Mouse (Mus musculus): ENCODE measurements around the gene Obscn. TPM values are rescaled to one million over a fixed set of nuclear protein-coding genes. Genes with fewer than 3 reads are reported as not detected.
A peak's percentile ranks its signal among the peaks of the same experiment; 100 is the strongest.

The Obscn gene
- polyA plus RNA-seq, 1 experiment from 2014 or later, result 0.37 TPM

- H3K36me3 ChIP-seq (ENCODE audit: control insufficient read depth, insufficient read depth, low read length), result peaks cover 30% of the 10 kb centered on the region
- H3K27ac ChIP-seq (replicated peaks; ENCODE audit: low read depth, low read length), result no peak overlapping the region
- no peaks in the 10 kb centered on the region for H3K4me1 ChIP-seq (ENCODE audit: control insufficient read depth, insufficient read depth, low read length)
- no peaks in the 10 kb centered on the region for H3K9me3 ChIP-seq (ENCODE audit: control insufficient read depth, low read length)
- no peak overlapping the region for H3K9ac ChIP-seq (replicated peaks; ENCODE audit: low read length)
- no peak overlapping the region for H3K4me3 ChIP-seq (replicated peaks; ENCODE audit: low read depth, low read length)
- H3K27me3 ChIP-seq (ENCODE audit: control insufficient read depth, insufficient read depth, low read length), result no peaks in the 10 kb centered on the region
- WGBS, result 93% methylated on average over 7 of the region's 7 CpGs
- no peak overlapping the region for H3K4me2 ChIP-seq (ENCODE audit: low read length)
- DNase-seq, result no peak
- no peak for ATAC-seq (ENCODE audit: low FRiP score, low TSS enrichment)
These were observed 18.0 kb upstream of the Obscn start for GRCm38 (mm10) chr11:59154220-59154619.

GRCm38 (mm10) chr11:59151729-59152128, 15.5 kb upstream of the Obscn start:
- WGBS, result 32% methylated on average over 3 of the region's 3 CpGs
- H3K9me3 ChIP-seq (ENCODE audit: control insufficient read depth, low read length), result no peaks in the 10 kb centered on the region
- no peak for ATAC-seq (ENCODE audit: low FRiP score, low TSS enrichment)

GRCm38 (mm10) chr11:59149302-59149701, 13.1 kb upstream of the Obscn start:
- Histone ChIP-seq H3K9ac (replicated peaks; ENCODE audit: low read length) (no peak overlapping the region), H3K27ac (replicated peaks; ENCODE audit: low read depth, low read length) (no peak overlapping the region), H3K4me3 (replicated peaks; ENCODE audit: low read depth, low read length) (no peak overlapping the region), H3K9me3 (ENCODE audit: control insufficient read depth, low read length) (no peaks in the 10 kb centered on the region), H3K36me3 (ENCODE audit: control insufficient read depth, insufficient read depth, low read length) (no peaks in the 10 kb centered on the region), H3K4me2 (ENCODE audit: low read length) (no peak overlapping the region), H3K4me1 (ENCODE audit: control insufficient read depth, insufficient read depth, low read length) (no peaks in the 10 kb centered on the region), H3K27me3 (ENCODE audit: control insufficient read depth, insufficient read depth, low read length) (no peaks in the 10 kb centered on the region)
- ATAC-seq (ENCODE audit: low FRiP score, low TSS enrichment) (no peak), DNase-seq (no peak)
- WGBS, result 65% methylated on average over 3 of the region's 3 CpGs

More at GRCm38 (mm10) chr11:59151729-59152128, 15.5 kb upstream of the Obscn start:
- Histone ChIP-seq H3K4me1 (ENCODE audit: control insufficient read depth, insufficient read depth, low read length) (no peaks in the 10 kb centered on the region), H3K36me3 (ENCODE audit: control insufficient read depth, insufficient read depth, low read length) (peaks cover 13% of the 10 kb centered on the region), H3K9ac (replicated peaks; ENCODE audit: low read length) (no peak overlapping the region), H3K4me2 (ENCODE audit: low read length) (no peak overlapping the region), H3K27me3 (ENCODE audit: control insufficient read depth, insufficient read depth, low read length) (no peaks in the 10 kb centered on the region), H3K4me3 (replicated peaks; ENCODE audit: low read depth, low read length) (no peak overlapping the region), H3K27ac (replicated peaks; ENCODE audit: low read depth, low read length) (no peak overlapping the region)
- peak; percentile 3 for DNase-seq

- Histone ChIP-seq H3K36me3 (ENCODE audit: control insufficient read depth, insufficient read depth, low read length) (no peaks in the 10 kb centered on the region), H3K27me3 (ENCODE audit: control insufficient read depth, insufficient read depth, low read length) (no peaks in the 10 kb centered on the region), H3K4me1 (ENCODE audit: control insufficient read depth, insufficient read depth, low read length) (no peaks in the 10 kb centered on the region), H3K4me3 (replicated peaks; ENCODE audit: low read depth, low read length) (no peak overlapping the region), H3K9me3 (ENCODE audit: control insufficient read depth, low read length) (no peaks in the 10 kb centered on the region), H3K4me2 (ENCODE audit: low read length) (no peak overlapping the region), H3K9ac (replicated peaks; ENCODE audit: low read length) (no peak overlapping the region), H3K27ac (replicated peaks; ENCODE audit: low read depth, low read length) (no peak overlapping the region)
- ATAC-seq (ENCODE audit: low FRiP score, low TSS enrichment) (no peak), DNase-seq (no peak)
- WGBS, result 77% methylated on average over 5 of the region's 5 CpGs
These were observed 6.8 kb upstream of the Obscn start for GRCm38 (mm10) chr11:59142962-59143361.

- ATAC-seq (ENCODE audit: low FRiP score, low TSS enrichment), result no peak
- peak overlapping the region; percentile 15; the same call in 1 of the 2 replicates for H3K4me2 ChIP-seq (ENCODE audit: low read length)
These were observed 5.7 kb upstream of the Obscn start for GRCm38 (mm10) chr11:59141772-59142370.

GRCm38 (mm10) chr11:59138537-59139486, 2.6 kb upstream of the Obscn start:
- Histone ChIP-seq H3K9ac (replicated peaks; ENCODE audit: low read length) (no peak overlapping the region), H3K9me3 (ENCODE audit: control insufficient read depth, low read length) (no peaks in the 10 kb centered on the region), H3K4me3 (replicated peaks; ENCODE audit: low read depth, low read length) (no peak overlapping the region), H3K27ac (replicated peaks; ENCODE audit: low read depth, low read length) (no peak overlapping the region), H3K4me1 (ENCODE audit: control insufficient read depth, insufficient read depth, low read length) (no peaks in the 10 kb centered on the region), H3K36me3 (ENCODE audit: control insufficient read depth, insufficient read depth, low read length) (no peaks in the 10 kb centered on the region), H3K27me3 (ENCODE audit: control insufficient read depth, insufficient read depth, low read length) (peaks cover 39% of the 10 kb centered on the region), H3K4me2 (ENCODE audit: low read length) (no peak overlapping the region)
- 71% methylated on average over 19 of the region's 19 CpGs for WGBS
- DNase-seq, result no peak
- no peak for ATAC-seq (ENCODE audit: low FRiP score, low TSS enrichment)

More at GRCm38 (mm10) chr11:59141772-59142370, 5.7 kb upstream of the Obscn start:
- Histone ChIP-seq H3K27ac (replicated peaks; ENCODE audit: low read depth, low read length) (no peak overlapping the region), H3K9ac (replicated peaks; ENCODE audit: low read length) (no peak overlapping the region), H3K9me3 (ENCODE audit: control insufficient read depth, low read length) (no peaks in the 10 kb centered on the region), H3K27me3 (ENCODE audit: control insufficient read depth, insufficient read depth, low read length) (peaks cover 10% of the 10 kb centered on the region), H3K4me3 (replicated peaks; ENCODE audit: low read depth, low read length) (no peak overlapping the region), H3K4me1 (ENCODE audit: control insufficient read depth, insufficient read depth, low read length) (no peaks in the 10 kb centered on the region), H3K36me3 (ENCODE audit: control insufficient read depth, insufficient read depth, low read length) (no peaks in the 10 kb centered on the region)
- WGBS, result 11% methylated on average over 14 of the region's 14 CpGs
- peak; percentile 17 for DNase-seq

- Histone ChIP-seq H3K4me2 (ENCODE audit: low read length) (no peak overlapping the region), H3K4me1 (ENCODE audit: control insufficient read depth, insufficient read depth, low read length) (no peaks in the 10 kb centered on the region), H3K9ac (replicated peaks; ENCODE audit: low read length) (no peak overlapping the region), H3K27me3 (ENCODE audit: control insufficient read depth, insufficient read depth, low read length) (peaks cover 48% of the 10 kb centered on the region), H3K27ac (replicated peaks; ENCODE audit: low read depth, low read length) (no peak overlapping the region), H3K36me3 (ENCODE audit: control insufficient read depth, insufficient read depth, low read length) (no peaks in the 10 kb centered on the region), H3K9me3 (ENCODE audit: control insufficient read depth, low read length) (no peaks in the 10 kb centered on the region), H3K4me3 (replicated peaks; ENCODE audit: low read depth, low read length) (no peak overlapping the region)
- 59% methylated on average over 12 of the region's 12 CpGs for WGBS
- DNase-seq (no peak), ATAC-seq (ENCODE audit: low FRiP score, low TSS enrichment) (no peak)
These were observed 948 bp upstream of the Obscn start for GRCm38 (mm10) chr11:59136994-59137706.

- Histone ChIP-seq H3K4me2 (ENCODE audit: low read length) (peak overlapping the region; percentile 50), H3K36me3 (ENCODE audit: control insufficient read depth, insufficient read depth, low read length) (no peaks in the 10 kb centered on the region), H3K27ac (replicated peaks; ENCODE audit: low read depth, low read length) (no peak overlapping the region), H3K9ac (replicated peaks; ENCODE audit: low read length) (no peak overlapping the region; the same call in 1 of the 2 replicates), H3K27me3 (ENCODE audit: control insufficient read depth, insufficient read depth, low read length) (peaks cover 48% of the 10 kb centered on the region), H3K4me3 (replicated peaks; ENCODE audit: low read depth, low read length) (peak overlapping the region; percentile 30), H3K4me1 (ENCODE audit: control insufficient read depth, insufficient read depth, low read length) (no peaks in the 10 kb centered on the region), H3K9me3 (ENCODE audit: control insufficient read depth, low read length) (no peaks in the 10 kb centered on the region)
- DNase-seq, result peak; percentile 9
- ATAC-seq (ENCODE audit: low FRiP score, low TSS enrichment), result no peak
- 7% methylated on average over 55 of the region's 55 CpGs for WGBS
These were observed 966 bp downstream of the Obscn start for GRCm38 (mm10) chr11:59135051-59135820.

Data from midbrain, embryonic 14.5 days (tissue).